8 mouse cellular contexts compared by ENCODE assay signal in the genomic region with DNA sequence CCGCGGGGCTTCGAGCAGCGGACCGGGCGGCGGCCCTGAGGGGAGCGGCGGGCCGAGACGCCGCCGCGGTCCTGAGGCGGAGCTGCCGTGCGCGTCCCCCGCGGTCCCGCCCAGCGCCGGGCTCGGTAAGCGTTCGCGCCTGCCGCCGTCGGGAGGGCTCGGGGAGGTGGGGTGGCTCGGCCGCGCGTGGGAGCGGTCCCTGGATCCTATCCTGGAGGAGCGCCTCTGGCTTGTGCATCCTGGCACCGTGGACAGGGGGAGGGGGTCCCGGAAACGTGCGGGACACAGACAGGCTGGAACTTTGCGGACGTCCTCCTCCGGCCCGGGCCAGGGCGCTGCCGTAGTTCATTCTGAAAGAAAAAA. TPM values are rescaled to one million over a fixed set of nuclear protein-coding genes. Genes with fewer than 3 reads are reported as not detected.
DNase-seq lines count a peak whose midpoint lies in the region; ATAC-seq and TF ChIP-seq lines count a peak whose summit lies in the region.

No protein-coding gene starts in this region.

- H3K27me3 ChIP-seq in ES-Bruce4 (ENCODE audit: control insufficient read depth, insufficient read depth, low read length, poor library complexity, severe bottlenecking), result no peaks in the 10 kb centered on the region
- H3K27me3 ChIP-seq in forebrain, embryonic 13.5 days, result peaks cover 10% of the 10 kb centered on the region
- no peaks in the 10 kb centered on the region for H3K27me3 ChIP-seq in lung, embryonic 14.5 days (ENCODE audit: insufficient read depth, low read length)

- H3K36me3 ChIP-seq in ES-Bruce4 (ENCODE audit: control insufficient read depth, insufficient read depth, low read length, poor library complexity, severe bottlenecking), result no peaks in the 10 kb centered on the region
- H3K36me3 ChIP-seq in forebrain, embryonic 13.5 days (ENCODE audit: poor library complexity, severe bottlenecking), result peaks cover 7% of the 10 kb centered on the region; the same call in 1 of the 2 replicates
- H3K36me3 ChIP-seq in lung, embryonic 14.5 days (ENCODE audit: insufficient read depth), result no peaks in the 10 kb centered on the region

- peak overlapping the region; percentile 80 for H3K9ac ChIP-seq in ES-Bruce4 (ENCODE audit: low read depth, poor library complexity, severe bottlenecking)
- H3K9ac ChIP-seq in forebrain, embryonic 13.5 days, result peak overlapping the region; percentile 90
- H3K9ac ChIP-seq in lung, embryonic 14.5 days, result peak overlapping the region; percentile 77

- DNase-seq in layer of hippocampus, adult 9-11 months, result peak; percentile 72
- DNase-seq in lung, embryonic 14.5 days, result peak; percentile 73
- peak; percentile 60 for DNase-seq in ovary, adult 18-20 months (ENCODE audit: low spot score)
- DNase-seq in urinary bladder, postnatal 4 days (ENCODE audit: low spot score in 2 of 2), result peak; percentile 74 to 77

- WGBS in forebrain, embryonic 13.5 days, result under 1% methylated on average over 45 of the region's 47 CpGs
- under 1% methylated on average over 43 of the region's 47 CpGs for WGBS in lung, embryonic 14.5 days

- H3K4me2 ChIP-seq in forebrain, embryonic 13.5 days, result peak overlapping the region; percentile 75
- peak overlapping the region; percentile 79 for H3K4me2 ChIP-seq in lung, embryonic 14.5 days

- no peak for TF ChIP-seq EP300 in ES-Bruce4 (IDR thresholded peaks at IDR 0.05; ENCODE audit: insufficient read depth, low read depth, low read length)

- H3K4me1 ChIP-seq in ES-Bruce4 (ENCODE audit: control insufficient read depth, insufficient read depth, low read length), result no peaks in the 10 kb centered on the region
- H3K4me1 ChIP-seq in bone marrow macrophage, adult 2 months (ENCODE audit: control insufficient read depth, insufficient read depth, low read length), result peaks cover 26% of the 10 kb centered on the region
- peaks cover 47% of the 10 kb centered on the region for H3K4me1 ChIP-seq in forebrain, embryonic 13.5 days
- peaks cover 4% of the 10 kb centered on the region; the same call in 1 of the 2 replicates for H3K4me1 ChIP-seq in lung, embryonic 14.5 days (ENCODE audit: insufficient read depth)

- ATAC-seq in forebrain, embryonic 13.5 days, result peak; percentile 88
- peak; percentile 33 to 46; a peak in 2 of 4 replicates for ATAC-seq in hematopoietic stem cell, adult 5-6 weeks (replicated peaks in 1 of 2; ENCODE audit: insufficient read depth in 1 of 2, low FRiP score in 2 of 2, low TSS enrichment in 1 of 2, low read depth in 1 of 2, poor library complexity in 2 of 2, severe bottlenecking in 2 of 2)
- ATAC-seq in lung, embryonic 14.5 days (ENCODE audit: insufficient read depth), result peak; percentile 85

- H3K9me3 ChIP-seq in ES-Bruce4 (replicated peaks; ENCODE audit: control insufficient read depth, insufficient read depth, low read length, poor library complexity, severe bottlenecking), result no peaks in the 10 kb centered on the region
- no peaks in the 10 kb centered on the region for H3K9me3 ChIP-seq in forebrain, embryonic 13.5 days (replicated peaks)
- H3K9me3 ChIP-seq in lung, embryonic 14.5 days (ENCODE audit: low read depth, low read length), result no peaks in the 10 kb centered on the region

- no peak for TF ChIP-seq POLR2A in ES-Bruce4 (IDR thresholded peaks at IDR 0.05; ENCODE audit: insufficient read depth, low read length)
- no peak for TF ChIP-seq POLR2A in bone marrow macrophage, adult 2 months (IDR thresholded peaks at IDR 0.05; ENCODE audit: borderline replicate concordance, low read depth, low read length)

- peak overlapping the region; percentile 87 for H3K4me3 ChIP-seq in ES-Bruce4 (ENCODE audit: low read depth, low read length)
- peak overlapping the region; percentile 91 for H3K4me3 ChIP-seq in bone marrow macrophage, adult 2 months (ENCODE audit: insufficient read depth, low read length)
- peak overlapping the region; percentile 67 for H3K4me3 ChIP-seq in forebrain, embryonic 13.5 days
- H3K4me3 ChIP-seq in lung, embryonic 14.5 days (ENCODE audit: low read depth, low read length), result peak overlapping the region; percentile 82

- no peak overlapping the region for H3K27ac ChIP-seq in ES-Bruce4 (ENCODE audit: insufficient read depth, low read length)
- peak overlapping the region; percentile 55 for H3K27ac ChIP-seq in bone marrow macrophage, adult 2 months (ENCODE audit: insufficient read depth, low read depth, low read length)
- peak overlapping the region; percentile 84 for H3K27ac ChIP-seq in forebrain, embryonic 13.5 days
- H3K27ac ChIP-seq in lung, embryonic 14.5 days (ENCODE audit: low read depth), result peak overlapping the region; percentile 67; the same call in 1 of the 2 replicates

- no peak for TF ChIP-seq CTCF in ES-Bruce4 (IDR thresholded peaks at IDR 0.05; ENCODE audit: low read depth, low read length)
- no peak for TF ChIP-seq CTCF in bone marrow macrophage, adult 2 months (IDR thresholded peaks at IDR 0.05; ENCODE audit: low read depth, low read length)
- TF ChIP-seq CTCF in lung, embryonic 14.5 days (IDR thresholded peaks at IDR 0.05; ENCODE audit: low read depth), result no peak

RNA-seq across cellular contexts. Expression of gene Ptpra, which starts 0.3 kb away (rescaled TPM):
- polyA plus RNA-seq in ES-Bruce4 (2011; ENCODE audit: insufficient read depth, insufficient read length, low read depth, missing spikeins), result 72.8 and 77.6 TPM in 2 replicates
- 195 and 229 TPM in 2 replicates for polyA plus RNA-seq in bone marrow macrophage, adult 2 months (2012; ENCODE audit: insufficient read depth, insufficient read length, missing spikeins)
- polyA plus RNA-seq in forebrain, embryonic 13.5 days (2015; fragmentation: Nextera tagmentation; extraction: Ambion mirVana), result 120 and 122 TPM in 2 replicates
- total RNA-seq in hematopoietic stem cell, adult 5-6 weeks (2017), result 155 and 171 TPM in 2 replicates
- polyA plus RNA-seq in lung, embryonic 14.5 days (2014; fragmentation: Nextera tagmentation; extraction: Ambion mirVana), result 91.5 and 99.3 TPM in 2 replicates

RNA-seq across cellular contexts. Expression of gene Pced1a, which starts 25.9 kb away (rescaled TPM):
- polyA plus RNA-seq in ES-Bruce4 (2011; ENCODE audit: insufficient read depth, insufficient read length, low read depth, missing spikeins), result 16.3 and 18.4 TPM in 2 replicates
- 14.1 and 15.7 TPM in 2 replicates for polyA plus RNA-seq in bone marrow macrophage, adult 2 months (2012; ENCODE audit: insufficient read depth, insufficient read length, missing spikeins)
- polyA plus RNA-seq in forebrain, embryonic 13.5 days (2015; fragmentation: Nextera tagmentation; extraction: Ambion mirVana), result 9.0 and 10.2 TPM in 2 replicates
- 11.5 and 12.5 TPM in 2 replicates for total RNA-seq in hematopoietic stem cell, adult 5-6 weeks (2017)
- 10.8 and 13.5 TPM in 2 replicates for polyA plus RNA-seq in lung, embryonic 14.5 days (2014; fragmentation: Nextera tagmentation; extraction: Ambion mirVana)

RNA-seq across cellular contexts. Expression of gene Vps16, which starts 26.3 kb away (rescaled TPM):
- polyA plus RNA-seq in ES-Bruce4 (2011; ENCODE audit: insufficient read depth, insufficient read length, low read depth, missing spikeins), result 119 and 121 TPM in 2 replicates
- polyA plus RNA-seq in bone marrow macrophage, adult 2 months (2012; ENCODE audit: insufficient read depth, insufficient read length, missing spikeins), result 121 and 124 TPM in 2 replicates
- 125 and 130 TPM in 2 replicates for polyA plus RNA-seq in forebrain, embryonic 13.5 days (2015; fragmentation: Nextera tagmentation; extraction: Ambion mirVana)
- total RNA-seq in hematopoietic stem cell, adult 5-6 weeks (2017), result 127 and 142 TPM in 2 replicates
- 63.3 and 66.0 TPM in 2 replicates for polyA plus RNA-seq in lung, embryonic 14.5 days (2014; fragmentation: Nextera tagmentation; extraction: Ambion mirVana)

RNA-seq across cellular contexts. Expression of gene Tmem239, which starts 44.1 kb away (rescaled TPM):
- not detected in 2 replicates for polyA plus RNA-seq in ES-Bruce4 (2011; ENCODE audit: insufficient read depth, insufficient read length, low read depth, missing spikeins)
- polyA plus RNA-seq in bone marrow macrophage, adult 2 months (2012; ENCODE audit: insufficient read depth, insufficient read length, missing spikeins), result not detected in 2 replicates
- not detected in 2 replicates for polyA plus RNA-seq in forebrain, embryonic 13.5 days (2015; fragmentation: Nextera tagmentation; extraction: Ambion mirVana)
- not detected in 2 replicates for total RNA-seq in hematopoietic stem cell, adult 5-6 weeks (2017)
- polyA plus RNA-seq in lung, embryonic 14.5 days (2014; fragmentation: Nextera tagmentation; extraction: Ambion mirVana), result not detected in 2 replicates

RNA-seq across cellular contexts. Expression of gene 1700020A23Rik, which starts 45.4 kb away (rescaled TPM):
- polyA plus RNA-seq in ES-Bruce4 (2011; ENCODE audit: insufficient read depth, insufficient read length, low read depth, missing spikeins), result not detected in 2 replicates
- polyA plus RNA-seq in bone marrow macrophage, adult 2 months (2012; ENCODE audit: insufficient read depth, insufficient read length, missing spikeins), result not detected in 2 replicates
- 0.25 and 0.48 TPM in 2 replicates for polyA plus RNA-seq in forebrain, embryonic 13.5 days (2015; fragmentation: Nextera tagmentation; extraction: Ambion mirVana)
- not detected in 2 replicates for total RNA-seq in hematopoietic stem cell, adult 5-6 weeks (2017)
- polyA plus RNA-seq in lung, embryonic 14.5 days (2014; fragmentation: Nextera tagmentation; extraction: Ambion mirVana), result not detected in 2 replicates
